Mouse (Mus musculus) cerebellum, adult 2 months (tissue): Measurements from ENCODE around the gene Dhfr.

Experiments used
- CTCF ChIP-seq: fragments of 200-500 bp; IDR thresholded peaks from 2 replicates; pipeline ENCODE4 v1.5.1; 2011; ENCODE audit warnings: low read depth, mild to moderate bottlenecking, control low read depth, low read length, moderate library complexity, borderline replicate concordance; ENCODE audit not compliant: insufficient read depth
- POLR2A ChIP-seq: fragments of 200-500 bp; IDR thresholded peaks from 2 replicates; pipeline ENCODE4 v1.6.1; 2011; ENCODE audit warnings: low read length, control low read depth, borderline replicate concordance; ENCODE audit not compliant: insufficient read depth

GRCm38 (mm10) chr13:92365312-92365711, 10.8 kb downstream of the Dhfr start:
- TF ChIP-seq CTCF = no peak
- no peak for TF ChIP-seq POLR2A
